Mouse (Mus musculus): Measurements from ENCODE around the gene Snph. TPM values are rescaled to one million over a fixed set of nuclear protein-coding genes. Genes with fewer than 3 reads are reported as not detected.

Snph gene
- polyA plus RNA-seq, 1 experiment from 2014 or later: 0.58 TPM

DNA sequence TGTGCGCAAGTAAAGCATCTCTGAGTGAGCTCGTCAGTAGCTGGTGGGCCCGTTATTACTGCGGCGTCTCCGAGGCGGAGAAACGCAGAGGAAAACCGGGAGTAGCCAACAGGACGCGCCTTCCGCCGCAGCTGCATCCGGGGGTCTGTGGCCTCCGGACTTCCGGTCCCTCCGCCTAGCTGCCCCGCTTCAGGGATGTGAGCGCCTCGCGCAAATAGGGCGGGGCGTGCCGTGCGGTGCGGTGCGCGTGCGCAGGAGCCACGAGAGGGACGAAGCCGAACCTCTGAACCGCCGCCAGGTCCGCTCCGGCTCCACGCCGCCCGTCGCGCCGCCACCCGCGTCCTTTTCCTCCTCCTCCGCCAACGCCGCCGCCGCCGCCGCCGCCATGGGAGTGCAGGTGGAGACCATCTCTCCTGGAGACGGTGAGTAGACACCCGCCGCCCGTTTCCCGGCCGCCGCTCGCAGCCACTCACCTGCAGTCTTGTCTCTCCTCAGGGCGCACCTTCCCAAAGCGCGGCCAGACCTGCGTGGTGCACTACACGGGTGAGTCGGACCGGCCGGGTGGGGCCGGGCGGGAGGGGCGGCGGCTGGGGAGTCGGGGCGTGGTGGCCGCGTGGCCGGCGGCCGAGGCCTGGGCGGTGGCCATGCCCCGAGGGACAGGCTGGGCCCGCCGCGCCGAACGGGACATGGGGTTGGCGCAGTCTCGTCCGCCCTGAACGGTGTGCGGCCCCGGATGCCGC, 89.9 kb downstream of the Snph start, which contains the start of gene Fkbp1a:
Fkbp1a (plus strand) TSS at position 161 of the 740 bp plus-strand sequence.
- Histone ChIP-seq H3K9ac (ENCODE audit: low read depth, low read length) (peak within 1 kb of the TSS; percentile 98), H3K27ac (ENCODE audit: low read depth, low read length) (peak within 1 kb of the TSS; percentile 95), H3K4me2 (replicated peaks; ENCODE audit: low read depth, low read length) (peak within 1 kb of the TSS; percentile 75), H3K27me3 (ENCODE audit: control insufficient read depth, insufficient read depth, low read length) (no peaks in the 10 kb centered on the region), H3K4me1 (ENCODE audit: control insufficient read depth, insufficient read depth, low read length) (peaks cover 27% of the 10 kb centered on the region), H3K9me3 (ENCODE audit: control insufficient read depth, low read length) (no peaks in the 10 kb centered on the region), H3K36me3 (ENCODE audit: control insufficient read depth, insufficient read depth, low read length) (peaks cover 33% of the 10 kb centered on the region), H3K4me3 (ENCODE audit: low read length) (peak within 1 kb of the TSS; percentile 97)
- WGBS: 1% methylated on average over 68 of the region's 93 CpGs
- peak; percentile 96 for ATAC-seq (ENCODE audit: low FRiP score, low TSS enrichment)

Other genes starting within 250 kb of the Snph start
- not detected in 2 replicates for gene 4921509C19Rik, start 156.4 kb downstream of the Snph start, polyA plus RNA-seq (2014; fragmentation: Nextera tagmentation; extraction: Ambion mirVana)
- 198 and 253 TPM in 2 replicates for gene Nsfl1c, start 138.4 kb downstream of the Snph start, polyA plus RNA-seq (2014; fragmentation: Nextera tagmentation; extraction: Ambion mirVana)
- 573 and 762 TPM in 2 replicates for gene Fkbp1a, start 90.1 kb downstream of the Snph start, polyA plus RNA-seq (2014; fragmentation: Nextera tagmentation; extraction: Ambion mirVana)
- gene Sdcbp2, start 60.0 kb downstream of the Snph start, polyA plus RNA-seq (2014; fragmentation: Nextera tagmentation; extraction: Ambion mirVana): 1.3 and 1.9 TPM in 2 replicates
- not detected in 2 replicates for gene Rad21l, start 35.9 kb upstream of the Snph start, polyA plus RNA-seq (2014; fragmentation: Nextera tagmentation; extraction: Ambion mirVana)
- gene Tmem74b, start 69.4 kb upstream of the Snph start, polyA plus RNA-seq (2014; fragmentation: Nextera tagmentation; extraction: Ambion mirVana): 0.55 and 0.77 TPM in 2 replicates
- 43.9 and 49.6 TPM in 2 replicates for gene Psmf1, start 111.6 kb upstream of the Snph start, polyA plus RNA-seq (2014; fragmentation: Nextera tagmentation; extraction: Ambion mirVana)
- 0.21 TPM in 1 of 2 replicates, not detected in the other for gene Rspo4, start 210.3 kb upstream of the Snph start, polyA plus RNA-seq (2014; fragmentation: Nextera tagmentation; extraction: Ambion mirVana)